ENCODE assay signal across 19 mouse cellular contexts in genomic region chr15:86971436-86971835, GRCm38 (mm10).
"Had no signal": no experiment of that assay in that cellular context is flagged by ENCODE, and none has a peak within 500 bp of the region (broad histone marks: within the 10 kb centered on the region; RNA-seq: fewer than 3 reads in every experiment).

No protein-coding gene starts in this region.

- DNase-seq: kidney, postnatal 10 days; kidney, postnatal 36 days; layer of hippocampus, postnatal 36 days; liver, embryonic 13.5 days; lung, adult 2 months; lung, postnatal 14 days; right cerebral cortex, adult 18-20 months; right cerebral cortex, postnatal 14 days; right cerebral cortex, postnatal 4 days; thymus, adult 2 months; thymus, postnatal 14 days; thymus, postnatal 4 days had no signal

- H3K4me2 ChIP-seq: liver, embryonic 13.5 days; midbrain, embryonic 12.5 days; midbrain, embryonic 15.5 days; neural tube, embryonic 12.5 days; neural tube, embryonic 15.5 days had no signal

- H3K27me3 ChIP-seq: liver, embryonic 13.5 days; midbrain, embryonic 12.5 days; midbrain, embryonic 15.5 days; neural tube, embryonic 12.5 days; neural tube, embryonic 15.5 days had no signal

- H3K9me3 ChIP-seq: midbrain, embryonic 12.5 days; midbrain, embryonic 15.5 days; neural tube, embryonic 12.5 days; neural tube, embryonic 15.5 days had no signal

- H3K36me3 ChIP-seq: liver, embryonic 13.5 days; midbrain, embryonic 12.5 days; midbrain, embryonic 15.5 days; neural tube, embryonic 12.5 days; neural tube, embryonic 15.5 days had no signal

- H3K4me1 ChIP-seq: liver, embryonic 13.5 days; midbrain, embryonic 12.5 days; midbrain, embryonic 15.5 days; neural tube, embryonic 12.5 days; neural tube, embryonic 15.5 days had no signal

- H3K9ac ChIP-seq: liver, embryonic 13.5 days; midbrain, embryonic 12.5 days; midbrain, embryonic 15.5 days; neural tube, embryonic 12.5 days; neural tube, embryonic 15.5 days had no signal

- ATAC-seq: midbrain, embryonic 15.5 days had no signal

- H3K27ac ChIP-seq: left cerebral cortex, adult 2 months; liver, embryonic 13.5 days; macrophage; midbrain, embryonic 12.5 days; midbrain, embryonic 15.5 days; neural tube, embryonic 12.5 days; neural tube, embryonic 15.5 days; stomach, postnatal 0 days had no signal

- H3K4me3 ChIP-seq: left cerebral cortex, adult 2 months; liver, embryonic 13.5 days; midbrain, embryonic 12.5 days; midbrain, embryonic 15.5 days; neural tube, embryonic 12.5 days; neural tube, embryonic 15.5 days had no signal
